Mouse (Mus musculus) MN1 (cell line): Measurements from ENCODE around the gene Gm3020.
"Not testable (repeated sequence)": the region's sequence is repeated elsewhere in the genome, so short reads cannot be mapped to it uniquely, and the experiment has no call there.

Experiments used
- DNase-seq: peaks from one replicate; pipeline ENCODE4 v3.0.0-alpha.2; 2016; ENCODE audit warnings: low spot score

Gm3020 gene

DNA sequence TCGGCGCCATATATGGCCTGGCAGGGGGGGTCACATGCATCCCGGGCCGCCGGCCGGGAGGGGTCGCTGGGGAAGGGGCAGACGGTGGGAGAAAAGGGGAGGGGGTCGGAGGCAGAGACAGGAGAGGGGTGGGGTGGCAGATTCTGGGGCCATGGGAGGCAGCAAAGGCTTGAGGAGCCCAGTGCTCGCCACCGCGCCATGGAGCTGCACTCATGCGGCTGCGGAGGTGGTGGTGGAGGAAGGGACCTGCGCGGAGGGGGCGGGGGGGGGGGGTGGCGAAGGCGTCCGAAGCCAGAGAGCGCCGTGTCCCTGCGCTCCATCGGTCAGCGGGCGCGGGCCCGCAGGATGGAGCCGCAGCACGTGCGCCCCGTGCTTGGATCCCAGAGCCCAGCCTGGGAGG lies at the start of gene Gm3020:
TSS of gene Gm3020 (plus strand) at position 301 of the 400 bp plus-strand sequence.
- DNase-seq = not testable (repeated sequence)

- DNase-seq = not testable (repeated sequence)
Measured at GRCm38 (mm10) chr14:3634212-3634611, 17.6 kb upstream of the Gm3020 start, which contains the start of gene Gm3012. Gm3012 (plus strand) TSS chr14:3634512.

DNA sequence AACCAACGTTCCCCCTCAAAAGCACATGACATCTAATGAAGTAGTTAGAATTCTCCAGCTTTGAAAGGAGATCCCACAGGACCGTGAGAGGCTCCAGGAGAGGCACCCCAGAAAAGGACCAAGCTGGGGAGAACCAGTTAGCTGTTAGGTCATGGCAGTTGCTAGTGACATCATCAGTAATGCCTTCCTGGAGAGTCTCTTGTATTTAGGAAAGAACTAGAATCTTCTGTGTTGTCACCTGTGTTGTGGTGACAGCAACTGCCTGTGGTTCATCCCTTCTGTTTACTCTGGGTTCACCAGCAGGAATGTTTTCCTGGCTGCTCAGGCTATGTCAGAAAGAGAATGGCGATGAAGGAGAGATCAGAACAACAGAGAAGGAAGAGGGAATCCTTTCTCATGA lies 36.7 kb downstream of the Gm3020 start, which contains the start of gene Gm3043:
TSS of gene Gm3043 (plus strand) at position 301 of the 400 bp plus-strand sequence.
- DNase-seq = not testable (repeated sequence)
